8 mouse cellular contexts compared by ENCODE assay signal in the genomic region with DNA sequence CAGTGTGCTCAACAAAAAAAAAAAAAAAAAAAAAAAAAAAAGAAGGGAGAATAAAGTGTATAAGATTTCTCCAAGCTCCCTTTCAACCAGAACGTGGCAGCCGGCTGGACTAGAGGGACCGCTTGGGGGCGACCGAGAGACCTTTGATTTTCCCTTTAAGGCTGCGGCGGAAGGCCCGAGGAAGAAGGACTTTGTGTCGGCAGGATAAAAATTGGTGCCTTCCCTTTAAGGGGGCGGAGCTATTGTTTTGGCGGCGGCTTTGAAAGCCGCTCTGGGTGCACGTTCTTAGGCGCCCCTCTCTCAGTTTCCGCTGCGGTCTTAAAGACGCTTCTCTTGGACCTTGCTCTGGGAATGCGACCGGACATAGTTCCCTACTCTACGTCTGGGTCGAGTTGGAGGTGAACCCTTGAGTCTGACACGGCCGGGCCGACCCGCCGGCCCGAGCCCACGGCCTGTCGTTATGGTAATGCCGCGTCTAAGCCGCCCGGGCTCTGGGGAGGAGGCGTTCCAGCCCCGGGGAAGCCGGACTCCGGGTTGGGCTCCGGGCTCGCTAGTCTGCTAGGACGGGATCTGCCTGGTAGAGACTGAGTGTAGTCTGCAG. TPM values are rescaled to one million over a fixed set of nuclear protein-coding genes. Genes with fewer than 3 reads are reported as not detected.
DNase-seq lines count a peak whose midpoint lies in the region; ATAC-seq and TF ChIP-seq lines count a peak whose summit lies in the region.

TSS of gene BC030867 (plus strand) at position 253 of the 601 bp plus-strand sequence.

- peaks cover 28% of the 10 kb centered on the region for H3K36me3 ChIP-seq in erythroblast, embryonic 14.5 days (ENCODE audit: control insufficient read depth)
- H3K36me3 ChIP-seq in heart, embryonic 12.5 days = peaks cover 16% of the 10 kb centered on the region
- 0 out of 2 replicates have a peak, but pooled peaks cover 3% of the 10 kb centered on the region for H3K36me3 ChIP-seq in kidney, embryonic 16.5 days (ENCODE audit: insufficient read depth, low read length)
- H3K36me3 ChIP-seq in liver, adult 2 months (ENCODE audit: control insufficient read depth, insufficient read depth, low read length) = no peaks in the 10 kb centered on the region

- TF ChIP-seq POLR2A in liver, adult 2 months (IDR thresholded peaks at IDR 0.05; ENCODE audit: extremely low read depth, insufficient read depth, low read length) = no peak

- peak within 1 kb of the TSS; percentile 54; the same call in 1 of the 2 replicates for H3K27ac ChIP-seq in heart, embryonic 12.5 days (ENCODE audit: poor library complexity, severe bottlenecking)
- H3K27ac ChIP-seq in kidney, embryonic 16.5 days (ENCODE audit: low read length) = peak within 1 kb of the TSS; percentile 74
- H3K27ac ChIP-seq in liver, adult 2 months (replicated peaks; ENCODE audit: insufficient read depth, low read depth, low read length) = no peak within 1 kb of the TSS

- DNase-seq in CD4-positive, CD25-positive, alpha-beta regulatory T cell, adult 2 months (ENCODE audit: low read depth, low spot score) = peak; percentile 95
- DNase-seq in brain, embryonic 18.5 days (ENCODE audit: low read depth, low spot score) = peak; percentile 82
- peak; percentile 75 for DNase-seq in liver, adult 2 months (ENCODE audit: extremely low read depth, low read depth, low spot score)
- peak; percentile 86 to 92 for DNase-seq in spleen, postnatal 36 days (ENCODE audit: low spot score in 2 of 2)

- no peaks in the 10 kb centered on the region for H3K9me3 ChIP-seq in erythroblast, embryonic 14.5 days (ENCODE audit: control insufficient read depth, low read length)
- no peaks in the 10 kb centered on the region for H3K9me3 ChIP-seq in heart, embryonic 12.5 days (replicated peaks)
- no peaks in the 10 kb centered on the region for H3K9me3 ChIP-seq in kidney, embryonic 16.5 days (ENCODE audit: low read length)

- H3K4me1 ChIP-seq in erythroblast, embryonic 14.5 days (ENCODE audit: control insufficient read depth) = peaks cover 21% of the 10 kb centered on the region
- peaks cover 31% of the 10 kb centered on the region for H3K4me1 ChIP-seq in heart, embryonic 12.5 days (replicated peaks)
- peaks cover 25% of the 10 kb centered on the region for H3K4me1 ChIP-seq in kidney, embryonic 16.5 days (ENCODE audit: insufficient read depth, low read length)
- H3K4me1 ChIP-seq in liver, adult 2 months (ENCODE audit: control insufficient read depth, insufficient read depth, low read length) = 0 out of 2 replicates have a peak, but pooled peaks cover 2% of the 10 kb centered on the region

- no peaks in the 10 kb centered on the region for H3K79me2 ChIP-seq in liver, adult 2 months (ENCODE audit: control insufficient read depth, insufficient read depth, low read length)

- peak within 1 kb of the TSS; percentile 78 for H3K4me3 ChIP-seq in erythroblast, embryonic 14.5 days (replicated peaks)
- H3K4me3 ChIP-seq in heart, embryonic 12.5 days = peak within 1 kb of the TSS; percentile 90
- peak within 1 kb of the TSS; percentile 82 for H3K4me3 ChIP-seq in kidney, embryonic 16.5 days (ENCODE audit: low read length)
- peak within 1 kb of the TSS; percentile 46 for H3K4me3 ChIP-seq in liver, adult 2 months (ENCODE audit: insufficient read depth, low read depth, low read length)

- peaks cover 23% of the 10 kb centered on the region for H3K27me3 ChIP-seq in erythroblast, embryonic 14.5 days (ENCODE audit: control insufficient read depth)
- no peaks in the 10 kb centered on the region for H3K27me3 ChIP-seq in heart, embryonic 12.5 days (replicated peaks)
- 0 out of 2 replicates have a peak, but pooled peaks cover 3% of the 10 kb centered on the region for H3K27me3 ChIP-seq in kidney, embryonic 16.5 days (ENCODE audit: insufficient read depth, low read length)
- no peaks in the 10 kb centered on the region for H3K27me3 ChIP-seq in liver, adult 2 months (ENCODE audit: control insufficient read depth, insufficient read depth, low read length)

- peak within 1 kb of the TSS; percentile 98 for H3K4me2 ChIP-seq in heart, embryonic 12.5 days
- peak within 1 kb of the TSS; percentile 80 for H3K4me2 ChIP-seq in kidney, embryonic 16.5 days (replicated peaks; ENCODE audit: low read depth, low read length)

- TF ChIP-seq CTCF in liver, adult 2 months (IDR thresholded peaks at IDR 0.05; ENCODE audit: low read depth, low read length) = peak; percentile 85

- H3K9ac ChIP-seq in heart, embryonic 12.5 days = peak within 1 kb of the TSS; percentile 93
- peak within 1 kb of the TSS; percentile 76 for H3K9ac ChIP-seq in kidney, embryonic 16.5 days (replicated peaks; ENCODE audit: low read length)
- peak within 1 kb of the TSS; percentile 4; the same call in 1 of the 2 replicates for H3K9ac ChIP-seq in liver, adult 2 months (ENCODE audit: low read depth, low read length)

- under 1% methylated on average over 41 of the region's 41 CpGs for WGBS in heart, embryonic 12.5 days
- WGBS in kidney, embryonic 16.5 days = under 1% methylated on average over 41 of the region's 41 CpGs
- under 1% methylated on average over 41 of the region's 41 CpGs for WGBS in liver, adult 2 months

- peak; percentile 56 for ATAC-seq in heart, embryonic 12.5 days (ENCODE audit: insufficient number of reproducible peaks, low FRiP score)
- peak; percentile 78 for ATAC-seq in kidney, embryonic 16.5 days (ENCODE audit: low FRiP score, low TSS enrichment)
- ATAC-seq in monocyte, adult 5-6 weeks (replicated peaks; ENCODE audit: insufficient number of reproducible peaks, low FRiP score, low TSS enrichment, poor library complexity, severe bottlenecking) = peak; percentile 92

RNA-seq across cellular contexts. Expression of gene BC030867, which starts in this region (rescaled TPM):
- 0.50 and 1.6 TPM in 2 replicates for polyA plus RNA-seq in erythroblast, embryonic 14.5 days (2012)
- polyA plus RNA-seq in heart, embryonic 12.5 days (2016; fragmentation: Nextera tagmentation; extraction: Ambion mirVana) = 14.0 and 14.3 TPM in 2 replicates
- 21.2 and 24.6 TPM in 2 replicates for polyA plus RNA-seq in kidney, embryonic 16.5 days (2015; fragmentation: Nextera tagmentation; extraction: Ambion mirVana)
- 0.27 TPM in 1 of 2 replicates, not detected in the other for total RNA-seq in liver, adult 2 months (2014; rRNA removed)
- polyA plus RNA-seq in liver, adult 2 months (2012; rRNA removed) = 0.20 and 0.38 TPM in 2 replicates
- not detected in 3 replicates for total RNA-seq in monocyte, adult 5-6 weeks (2017)

Comparison
In these comparisons a context has a peak if more than half of its experiments do, and no peak if none do; other contexts are left out.
1. Peak in DNase-seq, H3K4me3 ChIP-seq and H3K9ac ChIP-seq in liver, adult 2 months; RNA of the gene not detected or under 1 TPM.
2. Peak in ATAC-seq in monocyte, adult 5-6 weeks; RNA of the gene not detected or under 1 TPM.
3. H3K9ac ChIP-seq: peak in every context shown above with its lines; median percentile 93 in heart, embryonic 12.5 days; 76 in kidney, embryonic 16.5 days; 4 in liver, adult 2 months.